Mouse (Mus musculus) embryonic fibroblast, embryonic 13.5 days (primary cell): ENCODE results near the gene Krt87. TPM values are rescaled to one million over a fixed set of nuclear protein-coding genes. Genes with fewer than 3 reads are reported as not detected.

Source experiments
- H3K27ac ChIP-seq: 2 replicates; pipeline ENCODE4 v1.5.1; 2012; ENCODE audit warnings: low read length, control low read depth, inconsistent platforms; ENCODE audit not compliant: insufficient read depth
- H3K4me1 ChIP-seq: 2 replicates; pipeline ENCODE4 v1.6.1; 2011; ENCODE audit warnings: low read length; ENCODE audit not compliant: control insufficient read depth, insufficient read depth
- H3K4me3 ChIP-seq: 2 replicates; pipeline ENCODE4 v1.5.1; 2011; ENCODE audit warnings: mild to moderate bottlenecking, control low read depth, low read length; ENCODE audit not compliant: insufficient read depth
- CTCF ChIP-seq: IDR thresholded peaks from 2 replicates; pipeline ENCODE4 v1.5.1; 2011; ENCODE audit warnings: mild to moderate bottlenecking, control low read depth, low read length, moderate library complexity, borderline replicate concordance; ENCODE audit not compliant: insufficient read depth
- POLR2A ChIP-seq: IDR thresholded peaks from 2 replicates; pipeline ENCODE4 v1.6.1; 2011; ENCODE audit warnings: low read depth, mild to moderate bottlenecking, control low read depth, low read length, moderate library complexity
- polyA plus RNA-seq: library from polyadenylated mRNA; stranded (reverse); fragments of >200 nt; gene quantifications from 2 replicates; pipeline ENCODE4 v1.2.4, GENCODE M21; 2011; ENCODE audit warnings: low read depth; ENCODE audit not compliant: missing spikeins, insufficient read length

The Krt87 gene
- polyA plus RNA-seq, 1 experiment, result not detected

GRCm38 (mm10) chr15:101459283-101459682, 20.7 kb upstream of the Krt87 start:
- TF ChIP-seq CTCF (no peak), POLR2A (no peak)
- H3K27ac ChIP-seq, result no peak overlapping the region
- peaks cover 3% of the 10 kb centered on the region; the same call in 1 of the 2 replicates for H3K4me1 ChIP-seq
- no peak overlapping the region for H3K4me3 ChIP-seq

GRCm38 (mm10) chr15:101458361-101458930, 19.8 kb upstream of the Krt87 start:
- peaks cover 3% of the 10 kb centered on the region; the same call in 1 of the 2 replicates for H3K4me1 ChIP-seq
- TF ChIP-seq CTCF, result no peak
- no peak for TF ChIP-seq POLR2A
- no peak overlapping the region for H3K4me3 ChIP-seq
- H3K27ac ChIP-seq, result no peak overlapping the region

- TF ChIP-seq CTCF (no peak), POLR2A (no peak)
- H3K27ac ChIP-seq, result no peak overlapping the region; the same call in 1 of the 2 replicates
- H3K4me3 ChIP-seq, result no peak overlapping the region
- peaks cover 3% of the 10 kb centered on the region; the same call in 1 of the 2 replicates for H3K4me1 ChIP-seq
Observed at GRCm38 (mm10) chr15:101455891-101456290, 17.3 kb upstream of the Krt87 start.

- H3K4me3 ChIP-seq, result no peak overlapping the region
- H3K27ac ChIP-seq, result peak overlapping the region; percentile 16; the same call in 1 of the 2 replicates
- peaks cover 3% of the 10 kb centered on the region; the same call in 1 of the 2 replicates for H3K4me1 ChIP-seq
- TF ChIP-seq POLR2A (no peak), CTCF (no peak)
Observed at GRCm38 (mm10) chr15:101455292-101455691, 16.7 kb upstream of the Krt87 start.

GRCm38 (mm10) chr15:101454774-101455173, 16.2 kb upstream of the Krt87 start:
- no peak for TF ChIP-seq CTCF
- no peak for TF ChIP-seq POLR2A
- 0 out of 2 replicates have a peak overlapping the region, but pooled peaks have one; percentile 16 for H3K27ac ChIP-seq
- H3K4me3 ChIP-seq, result no peak overlapping the region
- H3K4me1 ChIP-seq, result peaks cover 3% of the 10 kb centered on the region; the same call in 1 of the 2 replicates

- TF ChIP-seq POLR2A, result no peak
- TF ChIP-seq CTCF, result peak; percentile 36; the same call in 1 of the 2 replicates
- no peak overlapping the region for H3K4me3 ChIP-seq
- H3K27ac ChIP-seq, result no peak overlapping the region
- peaks cover 3% of the 10 kb centered on the region; the same call in 1 of the 2 replicates for H3K4me1 ChIP-seq
Observed at GRCm38 (mm10) chr15:101453093-101453736, 14.6 kb upstream of the Krt87 start.

- TF ChIP-seq CTCF (no peak), POLR2A (no peak)
- Histone ChIP-seq H3K27ac (no peak within 1 kb of the TSS), H3K4me1 (no peaks in the 10 kb centered on the region), H3K4me3 (no peak within 1 kb of the TSS)
Observed at GRCm38 (mm10) chr15:101447444-101447843, 8.8 kb upstream of the Krt87 start, which contains the start of gene Krt88. Gene Krt88 (plus strand): TSS chr15:101447744.

GRCm38 (mm10) chr15:101446572-101446971, 8.0 kb upstream of the Krt87 start:
- Histone ChIP-seq H3K4me3 (no peak overlapping the region), H3K4me1 (no peaks in the 10 kb centered on the region), H3K27ac (no peak overlapping the region)
- TF ChIP-seq POLR2A (no peak), CTCF (no peak)

GRCm38 (mm10) chr15:101440837-101441236, 2.2 kb upstream of the Krt87 start:
- no peak overlapping the region for H3K4me3 ChIP-seq
- no peak for TF ChIP-seq CTCF
- TF ChIP-seq POLR2A, result no peak
- no peak overlapping the region for H3K27ac ChIP-seq
- H3K4me1 ChIP-seq, result no peaks in the 10 kb centered on the region; the same call in 1 of the 2 replicates

GRCm38 (mm10) chr15:101436611-101437010, 2.0 kb downstream of the Krt87 start:
- TF ChIP-seq CTCF, result no peak
- no peak for TF ChIP-seq POLR2A
- no peak overlapping the region for H3K27ac ChIP-seq
- no peak overlapping the region for H3K4me3 ChIP-seq
- no peaks in the 10 kb centered on the region; the same call in 1 of the 2 replicates for H3K4me1 ChIP-seq
